Mouse (Mus musculus) liver, adult 10 weeks (tissue): Measurements from ENCODE around the gene Alyref. TPM values are rescaled to one million over a fixed set of nuclear protein-coding genes. Genes with fewer than 3 reads are reported as not detected.

Source experiments
- polyA plus RNA-seq: library from polyadenylated mRNA; stranded (reverse); fragments of 350-450 nt; fragmentation: Illumina TruSeq; extraction: RNeasy Lipid Tissue Mini Kit (QIAGEN cat#74804); gene quantifications from one replicate; pipeline ENCODE4 v1.2.3, GENCODE M21; 2014; ENCODE audit warnings: low read depth, low replicate concordance

Gene Alyref
- polyA plus RNA-seq = 8.3 TPM

DNA sequence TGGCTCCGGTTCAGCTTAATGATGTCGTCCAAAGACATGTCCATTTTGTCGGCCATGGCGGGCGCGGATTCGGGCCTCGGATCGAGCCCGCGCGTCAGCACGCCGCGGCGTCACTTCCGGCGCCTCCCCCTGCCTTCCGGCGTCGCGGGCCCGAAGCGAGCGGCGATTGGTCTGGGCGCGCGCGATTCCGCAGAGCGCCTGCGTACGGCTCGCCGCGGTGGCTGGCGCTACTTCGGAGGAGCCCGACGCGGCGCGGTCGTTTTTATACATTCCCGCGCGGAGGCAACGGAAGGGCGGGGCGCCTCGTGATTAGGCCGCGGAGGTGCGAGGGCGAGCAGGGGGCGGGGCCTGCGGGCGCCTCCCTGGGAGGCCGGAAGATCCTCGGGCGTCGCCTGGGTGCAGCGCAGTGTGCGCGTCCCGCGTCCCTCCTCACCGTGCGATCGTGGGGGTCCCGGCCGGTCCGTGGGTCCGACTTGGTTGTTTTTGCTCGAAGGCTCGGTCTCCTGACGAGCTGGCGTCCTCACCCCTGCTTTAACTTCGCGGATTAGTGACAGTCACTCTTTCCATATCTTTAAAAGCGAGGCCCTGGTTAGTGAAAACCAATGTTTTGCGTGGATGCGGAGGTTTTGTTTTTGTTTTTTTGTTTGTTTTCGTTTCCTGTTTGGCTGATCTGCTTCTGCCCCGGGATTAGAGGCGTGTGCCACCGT is at the start of gene Alyref, which contains the start of gene Anapc11:
Gene Alyref, minus strand, starts transcription at position 83 of the 707 bp plus-strand sequence.
Gene Anapc11, plus strand, starts transcription at position 139 of the 707 bp plus-strand sequence.

DNA sequence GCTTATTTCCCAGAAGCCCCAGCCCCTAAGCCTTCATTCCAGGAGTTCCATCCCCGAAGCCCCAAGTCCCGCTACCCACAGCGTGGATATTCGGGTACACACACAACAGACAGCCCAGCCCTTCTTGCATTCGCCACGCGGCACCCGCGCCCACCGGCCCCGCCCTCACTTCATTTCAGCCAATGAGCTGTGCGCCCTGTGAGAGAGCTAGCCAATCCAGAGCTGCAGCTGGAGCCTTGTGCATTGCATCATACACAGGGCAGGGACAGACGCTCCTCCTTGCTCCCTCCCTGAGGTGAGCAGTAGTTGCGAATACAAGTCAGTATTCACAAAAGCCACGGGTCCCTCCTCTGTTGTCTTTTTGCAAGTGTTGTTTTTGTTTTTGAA is 45.4 kb upstream of the Alyref start, which contains the start of gene Pycr1:
Gene Pycr1, minus strand, starts transcription at position 169 of the 387 bp plus-strand sequence.

DNA sequence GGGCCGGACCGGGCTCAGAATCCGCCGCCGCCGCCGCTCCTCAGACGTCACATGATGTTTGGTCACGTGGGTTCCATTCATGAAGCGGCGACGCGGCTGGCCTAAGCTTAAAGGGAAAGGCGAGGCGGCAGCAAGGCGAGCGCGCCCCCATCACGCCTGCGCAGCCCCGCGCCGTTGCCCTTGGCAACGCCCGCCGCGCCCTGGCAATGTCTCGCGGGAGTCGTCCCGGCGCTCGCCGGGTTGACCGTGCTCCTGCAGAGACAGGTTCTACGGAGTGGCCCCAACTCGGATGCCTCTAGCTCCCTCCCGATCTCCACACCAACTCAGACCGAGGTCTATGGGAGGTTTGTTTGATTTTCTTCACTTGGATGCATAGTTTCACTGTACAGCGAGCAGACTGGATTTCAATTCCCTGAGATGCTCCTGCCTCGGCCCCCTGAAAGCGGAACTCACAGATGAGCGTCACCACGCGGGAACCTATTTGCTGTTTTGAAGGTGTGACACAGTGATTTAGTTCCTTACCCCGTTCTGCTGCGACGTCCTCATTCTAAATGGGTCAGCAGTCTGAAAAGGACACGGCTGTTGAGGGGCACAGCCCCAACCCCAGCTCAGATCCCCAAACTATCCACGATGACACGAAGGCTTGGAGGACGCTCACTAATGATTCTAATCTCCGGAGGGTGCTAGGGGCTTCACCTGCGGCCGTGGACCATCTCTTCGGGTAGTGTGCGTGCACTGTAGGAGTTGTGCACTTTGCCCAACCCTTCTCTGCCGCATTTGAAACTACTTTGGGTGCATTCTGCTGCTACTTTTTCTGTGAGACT is 35.6 kb upstream of the Alyref start, which contains the start of gene Mafg:
Gene Mafg, minus strand, starts transcription at position 81 of the 824 bp plus-strand sequence.

DNA sequence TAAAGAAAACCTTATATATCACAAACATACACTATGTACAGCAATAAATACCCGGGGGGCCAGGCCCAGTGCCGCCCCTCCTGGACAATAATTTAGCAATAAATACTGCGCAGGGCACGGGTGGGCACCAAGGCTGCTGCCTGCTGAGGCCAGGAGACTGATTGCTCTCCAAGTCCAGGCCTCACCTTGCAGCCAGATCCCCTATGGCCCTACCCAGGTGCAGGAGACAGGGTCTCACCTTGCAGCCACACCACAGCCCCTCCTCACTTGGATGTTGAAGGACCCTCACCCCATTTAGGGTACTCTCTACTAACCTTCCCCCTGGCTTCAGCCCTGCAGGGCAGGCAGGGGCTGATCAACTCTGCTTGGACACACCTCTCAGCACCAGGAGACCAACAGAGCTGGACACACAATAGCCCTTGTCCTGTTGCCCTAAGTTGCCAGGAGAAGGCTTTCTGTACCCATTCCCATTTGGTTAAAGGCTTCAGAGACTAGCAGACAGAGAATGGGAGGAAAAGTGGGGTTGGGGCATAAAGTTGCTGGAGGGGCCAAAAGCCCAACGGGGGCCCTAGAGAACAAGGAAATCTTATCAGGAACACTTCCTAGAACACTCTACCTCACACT is 27.1 kb upstream of the Alyref start, which contains the start of gene Sirt7:
Gene Sirt7, minus strand, starts transcription at position 89 of the 624 bp plus-strand sequence.

DNA sequence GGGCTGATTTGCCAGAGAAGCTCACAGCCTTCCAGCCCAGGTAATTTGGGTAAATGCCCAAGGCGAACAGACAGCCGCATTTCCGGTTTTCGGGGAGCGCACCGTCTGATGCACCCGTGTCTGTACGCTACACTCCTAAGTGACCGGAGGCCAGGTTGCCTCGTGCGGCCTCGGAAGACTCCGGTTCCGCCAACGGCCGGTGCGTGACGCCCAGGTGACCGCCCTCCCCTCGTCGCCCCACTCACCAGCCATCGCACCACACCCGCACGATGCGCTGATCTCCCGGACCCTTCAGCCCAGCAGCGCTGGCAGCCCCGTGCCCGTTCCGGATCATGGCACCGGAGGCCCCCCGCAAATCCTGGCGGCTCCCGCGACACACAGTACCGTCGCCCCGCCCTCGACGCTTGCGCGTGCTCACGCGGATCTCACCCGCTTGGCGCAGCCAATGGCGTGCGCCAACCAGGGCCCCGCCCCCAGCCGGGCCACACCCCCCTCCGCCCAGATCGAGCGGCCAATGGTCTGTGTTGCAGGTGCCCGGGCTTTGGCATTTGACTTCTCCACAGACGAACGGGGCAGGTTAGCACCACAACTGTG is 19.5 kb upstream of the Alyref start, which contains the start of gene Pcyt2:
Gene Pcyt2, minus strand, starts transcription at position 418 of the 594 bp plus-strand sequence.

DNA sequence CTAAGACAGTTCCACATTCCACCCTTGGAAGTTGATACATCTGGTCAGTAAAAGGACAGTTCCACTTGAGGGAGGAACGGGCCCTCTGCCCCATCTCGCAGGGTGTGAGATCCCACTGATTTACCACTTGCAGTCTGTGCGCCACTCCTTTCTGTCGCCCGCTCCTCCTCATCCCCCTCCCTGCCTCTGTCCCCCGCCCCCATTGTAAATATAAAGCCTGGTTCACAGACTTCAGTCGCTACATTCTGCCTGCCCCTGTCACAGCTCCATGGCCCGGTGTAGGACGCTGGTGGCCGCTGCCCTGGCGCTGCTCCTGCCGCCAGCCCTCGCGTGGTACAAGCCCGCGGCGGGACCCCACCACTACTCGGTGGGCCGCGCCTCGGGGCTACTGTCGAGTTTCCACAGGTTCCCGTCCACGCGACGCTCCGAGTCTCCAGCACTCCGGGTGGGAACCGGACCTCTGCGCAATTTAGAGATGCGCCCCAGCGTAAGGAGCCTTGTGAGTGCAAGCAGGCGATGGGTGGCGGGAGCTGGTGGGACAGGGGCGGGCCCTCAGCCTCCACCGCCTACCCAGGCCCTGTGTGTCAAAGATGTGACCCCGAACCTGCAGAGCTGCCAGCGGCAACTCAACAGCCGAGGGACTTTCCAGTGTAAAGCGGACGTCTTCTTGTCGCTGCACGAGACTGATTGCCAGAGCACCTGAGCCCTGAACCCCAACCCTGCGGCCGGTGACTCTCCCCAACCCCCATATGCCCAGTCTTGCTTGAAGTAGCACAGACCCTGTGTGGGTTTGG is 10.3 kb upstream of the Alyref start, which contains the start of gene Npb:
Gene Npb, plus strand, starts transcription at position 237 of the 794 bp plus-strand sequence.

DNA sequence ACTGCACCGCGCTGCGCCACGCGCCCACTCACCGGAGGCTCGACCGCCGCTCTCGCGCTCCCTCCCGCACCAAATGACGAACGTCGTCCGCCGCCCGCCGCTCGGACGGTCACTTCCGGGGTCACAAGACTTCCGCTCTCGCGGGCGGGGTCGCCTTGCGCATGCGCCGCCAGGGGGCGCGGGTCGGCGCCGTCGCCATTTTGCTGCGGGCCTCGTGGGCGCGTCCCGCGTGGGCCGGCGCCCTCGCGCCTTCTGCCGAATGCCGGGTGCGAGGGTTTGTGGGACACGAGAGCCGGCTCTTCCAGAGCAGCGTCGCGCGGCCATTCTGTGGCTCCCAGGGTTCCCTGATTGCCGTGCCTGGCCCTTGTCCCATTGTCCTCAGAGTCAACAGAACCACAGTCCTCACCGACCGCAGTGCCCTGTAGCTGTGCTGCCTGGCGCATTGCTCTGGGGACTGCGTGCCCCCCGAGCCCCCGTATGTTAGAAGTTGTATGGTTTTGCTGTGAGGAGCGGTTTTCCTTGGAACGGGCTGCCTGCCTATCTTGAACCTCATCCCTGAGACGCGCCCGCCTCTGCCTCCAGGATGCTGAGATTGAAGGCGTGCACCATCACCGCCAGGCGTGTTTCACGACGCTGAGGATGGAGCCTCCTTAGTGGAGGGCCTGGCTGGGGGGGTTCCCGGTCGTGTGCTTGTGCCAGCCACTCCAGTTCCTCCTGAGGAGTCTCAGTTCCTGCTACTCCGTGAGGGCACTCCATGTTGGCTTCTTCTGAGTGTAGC is 16.5 kb downstream of the Alyref start, which contains the start of gene Arhgdia:
Gene Arhgdia, minus strand, starts transcription at position 135 of the 778 bp plus-strand sequence.

DNA sequence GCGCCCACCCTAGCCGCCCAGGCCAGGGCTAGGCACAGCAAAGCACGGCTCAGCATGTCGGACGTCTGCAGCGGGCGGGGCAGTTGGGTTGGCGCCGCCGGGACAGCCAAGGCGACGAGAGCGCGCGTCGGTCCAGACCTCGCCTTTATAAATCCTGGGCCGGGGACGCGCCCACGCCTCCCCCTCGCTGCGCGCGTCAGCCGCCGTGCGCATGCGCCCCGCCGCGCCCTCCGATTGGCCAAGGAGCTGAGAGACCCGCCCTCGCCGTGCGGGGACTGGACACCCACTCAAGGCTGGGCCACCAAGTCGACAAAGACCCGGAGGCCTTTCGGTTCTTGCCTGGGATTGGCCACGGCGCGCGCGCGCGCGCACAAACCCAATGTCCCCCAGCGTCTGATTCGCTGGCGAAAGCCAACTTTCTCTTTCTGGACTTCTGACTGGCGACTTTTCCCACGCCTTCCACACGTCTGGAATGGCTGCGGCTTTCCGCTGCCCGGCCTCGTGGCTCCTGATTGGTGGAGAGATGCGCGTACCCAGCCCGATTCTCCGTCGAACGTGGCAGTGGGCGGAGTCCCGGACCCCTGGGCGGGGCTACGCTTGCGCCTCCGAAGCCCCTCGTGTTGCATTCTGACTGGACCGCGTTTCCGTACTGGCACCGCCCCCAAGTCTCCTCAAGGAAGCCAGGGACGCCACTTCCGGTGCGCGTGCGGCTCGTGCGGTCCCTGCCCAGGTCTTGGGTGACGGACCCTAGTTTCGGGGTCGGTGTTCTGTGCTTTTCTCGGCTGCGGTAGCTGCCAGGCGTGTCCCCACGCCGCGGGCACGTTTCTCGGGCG is 25.2 kb downstream of the Alyref start, which contains the start of gene P4hb:
Gene P4hb, minus strand, starts transcription at position 502 of the 833 bp plus-strand sequence.

DNA sequence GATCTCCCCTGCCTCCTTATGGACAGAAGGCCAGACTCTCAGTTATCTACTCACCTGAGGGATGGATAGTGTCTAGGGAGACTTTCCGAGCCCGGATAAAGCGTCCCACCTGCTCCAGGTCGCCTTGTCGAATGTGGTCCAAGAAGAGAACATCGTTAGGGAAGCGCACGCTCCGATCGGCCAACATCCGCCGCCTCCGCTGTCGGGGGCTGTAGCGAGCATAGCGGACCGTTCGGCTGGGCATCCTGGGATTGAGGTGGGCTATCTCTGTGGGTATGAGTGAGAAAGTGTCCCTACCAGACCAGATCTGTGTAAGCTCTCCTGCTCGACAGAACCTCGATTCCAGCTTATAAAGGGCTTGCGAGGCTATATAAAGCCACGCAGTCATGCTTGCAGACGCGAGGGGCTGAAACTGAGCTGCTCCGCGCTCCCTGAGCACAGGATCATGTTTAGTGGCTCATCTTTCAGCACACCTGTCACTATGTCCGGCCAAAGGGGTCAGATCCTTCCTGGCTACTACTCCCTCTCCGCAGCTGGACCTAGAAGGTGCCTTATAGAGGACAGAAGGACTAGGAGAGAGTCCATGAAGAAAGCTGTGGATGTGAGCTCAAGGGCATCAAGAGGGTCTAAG is 47.2 kb downstream of the Alyref start, which contains the start of gene Ppp1r27:
Gene Ppp1r27, minus strand, starts transcription at position 323 of the 631 bp plus-strand sequence.

DNA sequence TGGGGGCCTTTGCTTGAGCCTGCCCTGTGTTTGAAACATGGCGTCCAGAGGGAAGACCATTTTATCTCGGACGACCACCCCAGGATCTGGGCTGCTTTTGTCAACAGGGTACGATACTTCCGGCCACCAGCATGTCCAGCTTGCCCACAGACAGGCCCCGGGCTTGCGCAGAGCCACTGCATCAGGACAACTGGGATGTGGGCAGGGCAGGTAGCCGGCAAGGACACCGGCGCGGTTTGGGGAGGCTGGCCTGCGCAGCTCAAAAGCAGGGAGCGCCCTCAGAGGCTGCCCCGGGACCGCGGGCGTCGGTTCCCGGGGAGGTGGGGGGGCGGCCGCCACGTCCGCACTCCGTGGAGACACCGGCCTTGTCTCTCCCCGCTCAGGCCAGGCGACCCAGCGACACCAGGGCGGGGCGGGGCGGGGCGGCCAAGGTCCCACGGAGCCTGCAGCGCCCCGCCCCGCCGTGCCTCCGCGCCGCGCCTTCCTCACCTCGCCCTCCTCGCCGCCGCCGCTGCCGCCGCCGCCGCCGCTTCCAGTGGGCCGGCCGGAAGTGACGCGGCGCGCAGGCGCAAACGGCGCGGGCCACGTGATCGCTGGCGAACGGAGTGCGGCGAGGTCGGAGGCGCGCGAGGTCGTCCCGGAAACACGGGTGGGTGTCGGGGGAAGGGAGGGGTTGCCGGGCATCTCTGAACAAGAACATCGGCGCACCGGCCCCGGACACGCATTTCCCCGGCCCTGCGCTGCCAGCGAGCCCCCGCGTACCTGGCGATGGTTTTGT is 48.8 kb downstream of the Alyref start, which contains the start of gene Mcrip1:
Gene Mcrip1, minus strand, starts transcription at position 560 of the 778 bp plus-strand sequence.

Other genes starting within 250 kb of the Alyref start
- gene Actg1, start 249.8 kb downstream of the Alyref start, polyA plus RNA-seq = 121 TPM
- gene Fscn2, start 236.8 kb downstream of the Alyref start, polyA plus RNA-seq = not detected
- not detected for gene Faap100, start 219.6 kb downstream of the Alyref start, polyA plus RNA-seq
- gene Nploc4, start 160.7 kb downstream of the Alyref start, polyA plus RNA-seq = 20.5 TPM
- not detected for gene Tspan10, start 155.7 kb downstream of the Alyref start, polyA plus RNA-seq
- not detected for gene Pde6g, start 144.9 kb downstream of the Alyref start, polyA plus RNA-seq
- 0.56 TPM for gene Oxld1, start 140.3 kb downstream of the Alyref start, polyA plus RNA-seq
- 5.4 TPM for gene Ccdc137, start 140.2 kb downstream of the Alyref start, polyA plus RNA-seq
- 6.2 TPM for gene Arl16, start 130.8 kb downstream of the Alyref start, polyA plus RNA-seq
- 8.1 TPM for gene Mrpl12, start 113.8 kb downstream of the Alyref start, polyA plus RNA-seq
- 5.5 TPM for gene Slc25a10, start 106.5 kb downstream of the Alyref start, polyA plus RNA-seq
- 16.2 TPM for gene Gcgr, start 67.7 kb downstream of the Alyref start, polyA plus RNA-seq
- gene Mcrip1, start 48.6 kb downstream of the Alyref start, polyA plus RNA-seq = 1.0 TPM
- gene Ppp1r27, start 47.2 kb downstream of the Alyref start, polyA plus RNA-seq = not detected
- 507 TPM for gene P4hb, start 25.1 kb downstream of the Alyref start, polyA plus RNA-seq
- gene Arhgdia, start 16.7 kb downstream of the Alyref start, polyA plus RNA-seq = 9.6 TPM
- 5.2 TPM for gene Anapc11, start 56 bp upstream of the Alyref start, polyA plus RNA-seq
- gene Npb, start 10.1 kb upstream of the Alyref start, polyA plus RNA-seq = not detected
- 110 TPM for gene Pcyt2, start 19.6 kb upstream of the Alyref start, polyA plus RNA-seq
- 8.9 TPM for gene Sirt7, start 26.9 kb upstream of the Alyref start, polyA plus RNA-seq
- gene Mafg, start 35.2 kb upstream of the Alyref start, polyA plus RNA-seq = 13.1 TPM
- not detected for gene Pycr1, start 45.4 kb upstream of the Alyref start, polyA plus RNA-seq
- not detected for gene Myadml2, start 49.8 kb upstream of the Alyref start, polyA plus RNA-seq
- 1.4 TPM for gene Notum, start 62.8 kb upstream of the Alyref start, polyA plus RNA-seq
- gene Aspscr1, start 74.6 kb upstream of the Alyref start, polyA plus RNA-seq = 5.6 TPM
- 4.1 TPM for gene Cenpx, start 115.4 kb upstream of the Alyref start, polyA plus RNA-seq
- gene Lrrc45, start 115.6 kb upstream of the Alyref start, polyA plus RNA-seq = 0.16 TPM
- gene Rac3, start 123.1 kb upstream of the Alyref start, polyA plus RNA-seq = not detected
- gene Dcxr, start 128.9 kb upstream of the Alyref start, polyA plus RNA-seq = 13.1 TPM
- not detected for gene Cbr2, start 133.7 kb upstream of the Alyref start, polyA plus RNA-seq
- not detected for gene Hmga1b, start 164.4 kb upstream of the Alyref start, polyA plus RNA-seq
- gene Rfng, start 185.8 kb upstream of the Alyref start, polyA plus RNA-seq = 0.87 TPM
- 8.5 TPM for gene Gps1, start 185.9 kb upstream of the Alyref start, polyA plus RNA-seq
- gene Dus1l, start 198.0 kb upstream of the Alyref start, polyA plus RNA-seq = 16.2 TPM
- 6.6 TPM for gene Fasn, start 226.2 kb upstream of the Alyref start, polyA plus RNA-seq